Mouse (Mus musculus): Measurements from ENCODE around the gene Ttll1. TPM values are rescaled to one million over a fixed set of nuclear protein-coding genes. Genes with fewer than 3 reads are reported as not detected.

Ttll1 gene
- polyA plus RNA-seq (2017; shearing (Covaris generic)), result 10 to 100 TPM in 1 of 3 experiments, 1 to 10 TPM in 2; 6.8 to 11.7 (median 9.6) TPM

- ATAC-seq, result peak; percentile 100
Measured at GRCm38 (mm10) chr15:83510805-83511405, at the start of gene Ttll1. Gene Ttll1 (minus strand): TSS chr15:83510893.

DNA sequence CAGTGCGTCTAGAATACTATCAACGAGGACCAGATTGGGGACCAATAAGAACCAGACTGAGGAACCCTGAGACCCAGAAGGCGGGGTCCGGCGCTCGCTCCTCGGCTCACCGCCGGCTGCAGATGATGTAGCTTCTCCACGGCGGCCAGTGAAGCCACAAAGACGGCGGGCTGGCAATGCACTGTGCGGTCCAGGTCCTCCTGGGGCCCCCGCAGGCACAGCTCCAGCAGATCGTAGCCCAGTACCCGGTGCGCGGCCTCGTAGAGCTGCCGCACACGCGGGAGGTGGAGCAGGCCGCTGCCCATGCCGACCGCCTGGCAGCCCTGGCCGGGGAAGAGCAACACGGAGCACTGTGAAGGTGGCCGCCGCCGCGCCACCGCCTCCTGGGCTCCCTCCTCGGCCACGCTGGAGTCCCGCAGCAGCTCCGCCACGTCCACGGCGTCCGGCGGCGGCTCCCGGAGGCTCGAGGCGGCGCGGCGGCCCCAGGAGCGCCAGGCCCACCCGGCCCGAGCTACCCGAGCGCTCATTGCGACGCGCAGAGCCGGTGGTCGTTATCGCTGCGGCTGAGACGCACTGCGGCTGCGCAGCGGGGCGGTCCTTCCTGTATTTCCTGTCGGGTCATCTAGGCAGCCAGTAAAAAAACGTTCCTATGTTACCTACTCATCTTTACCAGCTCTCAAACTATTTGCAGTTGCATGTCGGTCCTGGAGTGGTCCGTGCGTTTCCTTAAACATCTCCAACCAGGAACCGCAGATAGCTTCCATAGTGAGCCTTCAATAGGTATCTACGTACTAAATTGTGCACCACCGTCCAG is 44.7 kb upstream of the Ttll1 start:
- ATAC-seq, result peak; percentile 91

- no peak for ATAC-seq
Measured at GRCm38 (mm10) chr15:83553831-83554230, 43.1 kb upstream of the Ttll1 start.

GRCm38 (mm10) chr15:83550137-83550536 is 39.4 kb upstream of the Ttll1 start:
- no peak for ATAC-seq

GRCm38 (mm10) chr15:83547144-83547543 is 36.5 kb upstream of the Ttll1 start:
- no peak for ATAC-seq

- ATAC-seq, result no peak
Measured at GRCm38 (mm10) chr15:83546029-83546428, 35.3 kb upstream of the Ttll1 start.

- no peak for ATAC-seq
Measured at GRCm38 (mm10) chr15:83541647-83542287, 31.1 kb upstream of the Ttll1 start.

DNA sequence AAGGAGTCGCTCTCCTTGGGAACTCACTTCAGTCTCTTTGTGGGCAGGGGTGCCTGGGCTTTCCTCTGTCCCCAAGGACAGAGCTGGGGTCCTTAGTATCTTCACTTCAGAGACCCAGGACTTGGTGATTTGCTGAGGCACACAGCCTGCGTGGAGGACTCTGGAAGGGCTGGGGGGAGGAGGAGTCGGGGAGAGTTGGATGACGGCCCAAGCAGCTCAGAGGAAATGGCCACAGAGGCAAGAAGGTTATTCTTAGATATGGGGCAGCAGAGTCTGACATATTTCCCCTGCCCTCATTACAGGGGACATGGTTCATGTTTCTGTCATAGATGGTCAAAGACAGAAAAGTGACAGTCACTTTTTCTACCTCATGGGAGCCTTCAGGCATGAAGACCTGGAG is 29.2 kb upstream of the Ttll1 start:
- no peak for ATAC-seq

GRCm38 (mm10) chr15:83538855-83539254 is 28.2 kb upstream of the Ttll1 start:
- no peak for ATAC-seq

DNA sequence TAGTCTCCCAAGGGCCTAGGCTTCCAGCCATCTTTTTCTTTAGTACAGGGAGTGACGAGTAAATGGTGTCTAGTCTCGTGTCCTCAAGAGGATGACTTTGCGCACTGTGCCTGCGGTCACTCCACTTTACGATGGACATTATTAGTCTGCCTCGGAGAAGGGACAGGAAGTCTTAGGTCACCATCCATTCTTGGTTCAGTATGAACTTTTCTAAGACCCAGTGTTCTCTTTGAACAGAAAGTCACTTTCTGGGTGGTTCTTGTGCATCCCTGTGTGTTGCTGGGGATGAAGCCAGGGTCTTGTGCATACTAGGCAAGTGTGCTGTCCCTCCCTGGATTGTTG is 25.2 kb upstream of the Ttll1 start:
- no peak for ATAC-seq

GRCm38 (mm10) chr15:83534960-83535889 is 24.5 kb upstream of the Ttll1 start:
- no peak for ATAC-seq

DNA sequence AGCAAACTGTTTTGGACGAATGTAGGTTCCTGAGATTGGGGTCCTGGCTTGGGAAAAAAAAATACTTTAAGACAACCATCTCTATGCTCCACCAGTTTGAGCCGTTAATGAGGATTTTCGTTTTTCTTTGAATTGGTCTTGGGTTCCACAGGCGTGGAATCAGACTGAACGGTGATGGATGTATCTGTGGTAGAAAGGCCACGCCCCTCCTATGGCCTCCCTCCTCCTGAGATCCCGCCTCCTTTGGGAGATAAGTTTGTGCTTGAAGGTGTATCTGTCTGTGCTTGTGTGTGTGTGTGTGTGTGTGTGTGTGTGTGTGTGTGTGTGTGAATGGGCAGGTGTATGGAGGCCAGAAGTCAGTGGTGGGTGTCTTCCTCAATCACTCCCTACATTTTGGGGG is 21.9 kb upstream of the Ttll1 start:
- ATAC-seq, result no peak

DNA sequence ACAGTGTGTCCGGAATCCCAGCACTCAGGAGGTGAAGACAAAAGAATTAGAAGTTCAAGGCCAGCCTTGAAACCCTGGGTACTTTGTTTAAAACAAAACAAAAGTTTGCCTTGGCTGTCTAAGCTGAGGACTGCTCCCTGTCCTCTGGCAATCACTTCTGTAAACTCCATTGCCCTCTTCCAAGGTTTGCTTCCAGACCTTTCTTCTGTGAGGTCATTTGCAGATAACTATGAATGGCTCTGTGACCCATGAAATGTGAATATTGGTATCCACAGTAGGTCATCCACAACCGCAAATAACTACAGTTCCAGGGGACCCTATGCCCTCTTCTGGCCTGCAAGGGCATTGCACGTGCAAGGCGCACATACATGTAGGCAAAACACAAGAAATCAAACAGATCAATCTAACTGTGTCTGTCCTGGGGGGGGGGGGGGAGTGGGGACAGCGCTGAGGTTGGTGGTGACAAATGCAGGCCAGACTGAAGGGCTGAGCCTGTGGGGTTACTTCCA is 21.3 kb upstream of the Ttll1 start:
- no peak for ATAC-seq

DNA sequence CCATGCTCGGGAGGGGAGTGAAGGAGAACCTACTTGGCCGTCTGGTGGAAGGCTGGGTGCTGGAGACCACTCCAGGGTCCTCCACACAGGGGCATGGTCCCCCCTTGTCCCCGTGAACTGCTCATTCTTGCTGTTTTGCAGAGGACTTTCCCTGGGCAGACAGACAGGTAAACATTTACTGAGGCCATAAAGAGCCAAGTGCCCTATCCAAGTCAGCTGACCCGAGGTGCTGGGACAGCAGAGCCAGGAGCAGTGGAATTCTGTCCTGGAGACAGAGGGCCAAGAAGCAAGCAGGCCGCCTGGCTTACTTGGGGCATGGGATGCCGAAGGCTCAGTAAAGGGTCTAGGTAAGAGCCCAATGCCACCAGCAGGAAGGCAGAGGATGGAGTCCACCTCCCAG is 20.0 kb upstream of the Ttll1 start:
- ATAC-seq, result no peak

DNA sequence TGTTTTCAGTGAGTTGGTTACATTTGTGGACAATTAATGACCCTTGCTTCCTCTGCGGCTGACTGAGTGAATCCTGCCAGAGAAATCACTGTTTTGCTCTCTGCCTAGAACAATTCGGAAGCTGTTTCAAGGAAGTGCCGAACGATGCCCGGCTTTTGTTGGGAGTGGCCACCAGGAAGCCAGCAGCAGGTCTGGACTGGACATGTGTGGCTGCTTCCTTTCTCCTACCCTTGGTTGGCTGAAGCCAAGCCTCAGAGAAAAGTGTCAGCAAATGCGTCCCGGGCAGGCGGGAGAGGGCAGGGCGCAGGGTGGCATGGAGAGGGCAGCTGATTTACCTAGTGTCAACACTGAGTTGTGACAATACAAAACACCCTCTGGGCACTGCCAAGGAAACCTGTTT is 19.5 kb upstream of the Ttll1 start:
- ATAC-seq, result no peak

DNA sequence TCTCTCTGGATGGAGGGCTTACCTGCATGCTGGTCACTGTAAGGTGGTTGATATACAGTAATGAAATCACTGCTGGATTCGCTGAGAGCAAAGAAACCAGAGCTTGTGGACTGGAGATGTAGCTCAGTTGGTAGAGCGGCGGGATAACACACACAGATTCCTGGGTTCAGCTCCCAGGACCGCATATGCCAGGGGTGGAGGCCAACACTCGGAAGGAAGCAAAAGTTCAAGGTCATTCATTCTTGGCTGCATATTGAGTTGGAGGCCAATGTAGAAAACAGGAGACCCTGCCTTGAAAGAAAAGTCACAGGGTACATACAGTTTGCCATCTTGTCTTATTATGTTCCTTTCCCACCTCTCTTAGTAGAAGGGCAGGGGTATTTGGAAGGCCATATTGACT is 19.1 kb upstream of the Ttll1 start:
- no peak for ATAC-seq

DNA sequence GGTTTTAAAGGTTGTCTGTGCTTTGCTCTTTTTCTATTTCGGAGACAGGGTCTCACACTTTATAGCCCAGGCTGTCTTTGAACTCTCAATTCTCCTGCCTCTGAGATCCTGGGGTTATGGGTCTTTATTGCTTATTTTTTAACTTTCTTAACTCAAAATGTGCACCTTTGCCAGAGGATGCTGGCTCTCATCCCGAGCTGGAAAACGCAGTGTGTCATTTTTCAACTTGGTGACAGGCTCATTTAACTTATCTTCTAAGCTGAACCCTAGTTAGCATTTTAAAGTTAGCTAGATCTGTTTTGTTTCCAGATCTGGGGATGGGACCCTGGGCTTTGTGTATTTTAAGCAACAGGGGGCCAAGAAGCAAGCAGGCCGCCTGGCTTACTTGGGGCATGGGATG is 18.2 kb upstream of the Ttll1 start:
- no peak for ATAC-seq

DNA sequence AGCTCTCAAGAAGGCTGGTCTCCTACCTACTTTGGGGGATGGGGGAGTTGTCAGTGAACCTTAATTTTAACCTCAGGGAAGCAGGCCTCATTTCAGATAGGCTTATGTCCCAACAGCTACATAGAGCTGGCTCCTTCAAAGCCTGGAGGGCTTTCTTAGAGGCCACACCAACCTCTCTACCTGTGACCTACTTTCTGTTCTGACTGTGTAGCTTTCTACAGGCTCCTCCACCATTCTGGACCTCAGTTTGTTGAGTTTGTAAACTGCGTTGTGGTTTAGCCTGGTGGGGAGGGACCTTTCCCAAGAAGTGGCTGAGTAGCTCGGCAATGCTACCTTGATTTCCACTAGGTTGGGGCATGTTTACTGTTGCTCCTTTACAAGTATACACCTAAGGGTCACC is 17.1 kb upstream of the Ttll1 start:
- ATAC-seq, result no peak

DNA sequence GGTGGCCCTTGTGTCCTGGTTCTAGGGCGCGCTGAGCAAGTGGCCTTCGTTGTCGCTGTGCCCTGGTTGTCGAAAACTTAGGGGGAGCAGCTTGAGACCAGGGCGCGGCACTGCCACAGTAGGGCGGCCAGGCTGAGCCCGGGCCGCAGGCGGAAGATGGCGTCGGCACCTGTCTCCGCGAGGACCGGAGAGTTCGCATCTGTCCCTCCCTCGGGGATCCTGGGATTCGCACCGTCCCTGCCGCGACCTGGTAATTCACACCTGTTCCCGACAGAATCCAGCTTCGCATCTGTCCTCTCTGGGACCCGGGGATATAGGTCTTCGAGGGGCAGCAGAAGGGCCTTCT is 16.4 kb upstream of the Ttll1 start:
- ATAC-seq, result peak; percentile 35

DNA sequence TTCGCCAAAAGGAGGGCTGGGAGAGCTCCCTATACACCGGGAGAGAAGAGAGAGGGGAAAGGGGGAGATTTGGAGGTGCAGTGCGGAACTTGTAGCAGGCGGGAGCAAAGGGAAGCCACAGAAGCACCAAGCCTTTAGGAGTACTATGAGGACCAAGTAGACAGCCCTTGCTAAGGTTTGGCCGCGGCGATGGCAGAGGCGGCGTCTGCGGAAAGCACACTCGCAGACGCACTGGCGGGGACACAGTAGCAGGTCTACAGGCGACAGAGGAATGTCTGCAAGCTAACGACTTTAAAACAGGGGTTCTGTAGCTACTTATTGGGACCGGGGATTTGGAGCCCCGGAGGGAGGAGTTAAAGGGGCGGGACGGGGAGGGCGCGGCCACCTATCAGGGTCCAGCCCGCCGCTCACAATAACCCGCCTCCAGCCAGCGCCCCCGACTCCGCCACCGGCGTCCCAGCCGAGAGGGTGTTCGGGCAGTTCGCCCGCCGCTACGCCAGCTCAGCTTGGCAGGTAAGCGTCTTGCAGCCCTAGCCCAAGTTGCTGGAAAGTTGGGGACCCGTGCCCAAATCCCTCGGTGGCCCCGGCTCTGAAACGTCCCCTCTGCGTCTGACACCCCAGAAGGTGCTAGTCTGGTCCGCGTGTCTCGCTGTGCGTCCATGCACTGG is 15.9 kb upstream of the Ttll1 start, which contains the start of gene Bik:
Bik (plus strand) TSS at position 439 of the 668 bp plus-strand sequence.
- ATAC-seq, result peak; percentile 80

DNA sequence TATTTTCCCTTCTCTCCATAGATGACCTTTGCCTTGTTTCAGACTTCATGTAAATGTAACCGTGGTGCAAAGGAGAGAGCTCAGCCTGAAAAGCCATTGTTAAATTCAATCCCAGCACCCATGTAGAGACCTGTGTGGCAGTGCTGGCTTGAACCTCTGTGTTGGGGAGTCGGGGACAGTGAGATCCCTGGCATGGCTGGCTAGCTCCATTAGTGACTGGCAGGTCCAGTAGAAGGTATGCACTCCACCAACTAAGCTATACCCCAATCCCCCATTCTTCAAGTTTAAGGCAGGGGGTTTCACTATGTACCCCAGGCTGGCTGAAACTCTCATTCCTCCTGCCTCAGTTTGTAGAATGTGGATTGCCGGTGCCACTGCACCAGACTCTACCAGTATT is 13.6 kb upstream of the Ttll1 start:
- ATAC-seq, result no peak
